Mouse (Mus musculus) heart, embryonic 13.5 days (tissue): ENCODE measurements around the gene Cobll1. TPM values are rescaled to one million over a fixed set of nuclear protein-coding genes. Genes with fewer than 3 reads are reported as not detected.

Experiments
- ATAC-seq: fragments of 200-750 bp; cut with Nextera tagmentation; 2 replicates; pipeline ENCODE4 v1.8.0; 2017; ENCODE audit warnings: moderate TSS enrichment; ENCODE audit not compliant: insufficient number of reproducible peaks, low FRiP score, low TSS enrichment; ENCODE audit errors: extremely low read depth
- H3K27ac ChIP-seq: fragments of 300-500 bp; sonication (generic); replicated peaks from 2 replicates; pipeline ENCODE4 v1.5.1; 2015; ENCODE audit warnings: moderate library complexity, mild to moderate bottlenecking, inconsistent platforms
- H3K27me3 ChIP-seq: fragments of 300-500 bp; sonication (generic); replicated peaks from 2 replicates; pipeline ENCODE4 v1.6.1; 2015; ENCODE audit warnings: mild to moderate bottlenecking, inconsistent platforms
- H3K36me3 ChIP-seq: fragments of 300-500 bp; sonication (generic); 2 replicates; pipeline ENCODE4 v1.6.1; 2015; ENCODE audit warnings: mild to moderate bottlenecking, inconsistent platforms
- H3K4me1 ChIP-seq: fragments of 300-500 bp; sonication (generic); 2 replicates; pipeline ENCODE4 v1.6.1; 2015; ENCODE audit warnings: inconsistent platforms
- H3K4me2 ChIP-seq: fragments of 300-500 bp; sonication (generic); 2 replicates; pipeline ENCODE4 v1.6.1; 2015; ENCODE audit warnings: inconsistent platforms, mild to moderate bottlenecking, moderate library complexity
- H3K4me3 ChIP-seq: fragments of 300-500 bp; sonication (generic); 2 replicates; pipeline ENCODE4 v1.5.1; 2015; ENCODE audit warnings: moderate library complexity, mild to moderate bottlenecking, inconsistent platforms
- H3K9ac ChIP-seq: fragments of 300-500 bp; sonication (generic); 2 replicates; pipeline ENCODE4 v1.6.1; 2015; ENCODE audit warnings: inconsistent platforms, mild to moderate bottlenecking, moderate library complexity
- H3K9me3 ChIP-seq: fragments of 300-500 bp; sonication (generic); 2 replicates; pipeline ENCODE4 v1.6.1; 2016; ENCODE audit warnings: inconsistent platforms
- WGBS: fragments of 180-500 bp; shearing (Covaris S2); methylation state at CpG from one replicate; pipeline ENCODE4 v1.1.7; 2015; ENCODE audit warnings: mixed read lengths; 5-methylcytosine and 5-hydroxymethylcytosine counted together
- polyA plus RNA-seq: library from polyadenylated mRNA; unstranded; fragments of >200 nt; fragmentation: Nextera tagmentation; extraction: Ambion mirVana; gene quantifications from 2 replicates; pipeline ENCODE4 v1.2.1, GENCODE M21; 2015

Cobll1 gene
- 7.9 and 8.1 TPM in 2 replicates for polyA plus RNA-seq

DNA sequence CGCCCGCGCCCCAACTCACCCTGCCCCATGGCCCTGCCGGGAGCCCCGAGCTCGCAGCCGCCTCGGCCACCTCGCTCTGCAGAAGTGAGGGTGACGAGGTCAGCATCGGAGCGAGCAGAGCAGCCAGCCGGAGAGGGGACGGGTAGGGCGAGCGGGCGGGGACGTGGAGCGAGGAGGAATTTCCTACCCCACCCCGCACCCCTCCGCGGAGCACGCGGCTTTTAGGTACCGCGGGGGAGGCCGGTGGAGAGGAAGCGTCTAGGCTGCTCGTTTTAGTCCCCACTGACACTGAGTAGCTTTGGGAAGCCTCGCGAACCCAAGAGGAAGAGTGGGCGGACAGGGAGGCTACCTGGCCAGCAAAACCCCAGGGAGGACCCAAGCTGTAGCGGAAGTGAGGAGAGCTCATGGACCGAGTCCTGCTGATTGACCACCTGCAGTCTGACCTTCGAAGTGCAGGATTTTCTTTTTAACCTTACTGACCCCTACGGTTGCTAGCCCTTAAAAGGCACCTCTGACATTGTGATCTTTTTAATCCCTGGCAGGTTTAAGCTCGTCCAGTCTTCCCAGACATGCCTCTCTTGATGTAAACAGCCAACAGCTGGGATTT, at the start of gene Cobll1:
Gene Cobll1 (minus strand): TSS at position 440 of the 607 bp plus-strand sequence.
- H3K9me3 ChIP-seq: no peaks in the 10 kb centered on the region
- no peaks in the 10 kb centered on the region for H3K36me3 ChIP-seq
- peak within 1 kb of the TSS; percentile 94 for H3K27ac ChIP-seq
- under 1% methylated on average over 37 of the region's 37 CpGs for WGBS
- H3K4me1 ChIP-seq: peaks cover 17% of the 10 kb centered on the region
- H3K9ac ChIP-seq: peak within 1 kb of the TSS; percentile 90
- no peaks in the 10 kb centered on the region for H3K27me3 ChIP-seq
- peak within 1 kb of the TSS; percentile 83 for H3K4me3 ChIP-seq
- H3K4me2 ChIP-seq: peak within 1 kb of the TSS; percentile 84
- ATAC-seq: peak; percentile 57

GRCm38 (mm10) chr2:65288696-65289095, 49.5 kb upstream of the Cobll1 start:
- no peak overlapping the region for H3K4me3 ChIP-seq
- ATAC-seq: no peak
- no peak overlapping the region for H3K4me2 ChIP-seq
- peaks cover 13% of the 10 kb centered on the region; the same call in 1 of the 2 replicates for H3K4me1 ChIP-seq
- no peak overlapping the region for H3K9ac ChIP-seq
- H3K27me3 ChIP-seq: no peaks in the 10 kb centered on the region
- H3K36me3 ChIP-seq: no peaks in the 10 kb centered on the region
- no peak overlapping the region for H3K27ac ChIP-seq
- H3K9me3 ChIP-seq: no peaks in the 10 kb centered on the region
- WGBS: 79% methylated on average over 1 of the region's 1 CpGs

DNA sequence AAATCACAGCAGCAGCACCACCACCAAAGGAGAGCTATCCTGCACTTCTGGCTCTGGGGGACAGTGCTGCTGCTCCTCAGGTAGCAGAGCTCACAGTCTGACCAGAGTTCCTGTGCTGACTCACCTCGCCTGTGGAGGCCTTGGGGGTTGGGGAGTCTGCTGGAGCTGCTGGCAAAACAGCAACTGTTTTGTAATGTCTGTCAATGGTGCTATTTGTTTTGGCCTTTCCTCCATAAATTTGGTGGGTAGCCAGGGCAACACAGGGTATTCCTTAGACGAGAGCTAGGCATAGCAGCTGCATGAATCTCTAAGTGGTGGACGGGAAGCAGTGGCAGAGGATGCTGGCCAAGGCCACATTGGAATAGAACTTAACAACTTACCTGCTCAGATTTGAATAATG, 46.2 kb upstream of the Cobll1 start:
- H3K36me3 ChIP-seq: no peaks in the 10 kb centered on the region
- no peak overlapping the region for H3K4me2 ChIP-seq
- 54% methylated on average over 3 of the region's 3 CpGs for WGBS
- no peak overlapping the region for H3K9ac ChIP-seq
- no peaks in the 10 kb centered on the region for H3K27me3 ChIP-seq
- H3K27ac ChIP-seq: no peak overlapping the region
- no peaks in the 10 kb centered on the region for H3K9me3 ChIP-seq
- peaks cover 12% of the 10 kb centered on the region; the same call in 1 of the 2 replicates for H3K4me1 ChIP-seq
- H3K4me3 ChIP-seq: no peak overlapping the region
- no peak for ATAC-seq

DNA sequence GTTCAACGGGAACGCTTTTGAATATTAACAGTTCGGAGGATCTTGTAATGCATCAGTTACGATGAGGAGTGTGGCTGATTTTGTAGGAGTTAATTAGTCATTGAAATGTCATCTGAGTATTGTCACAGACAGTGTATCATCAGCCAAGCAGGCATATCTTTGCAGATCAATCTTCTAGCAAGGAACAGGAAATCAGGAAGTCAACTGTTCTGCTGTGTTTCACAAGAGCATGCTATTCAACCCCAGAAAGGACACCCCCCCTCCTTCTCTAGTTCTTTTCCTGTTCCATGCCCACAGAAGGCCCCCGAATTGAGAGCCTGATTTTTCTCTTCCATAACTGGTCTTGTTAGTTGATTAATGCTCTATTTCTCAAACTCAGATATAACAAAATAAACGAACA, 43.8 kb upstream of the Cobll1 start:
- no peaks in the 10 kb centered on the region for H3K27me3 ChIP-seq
- H3K4me1 ChIP-seq: peaks cover 22% of the 10 kb centered on the region
- WGBS: 73% methylated on average over 6 of the region's 6 CpGs
- H3K9ac ChIP-seq: no peak overlapping the region
- H3K27ac ChIP-seq: no peak overlapping the region
- H3K4me3 ChIP-seq: no peak overlapping the region
- no peaks in the 10 kb centered on the region for H3K36me3 ChIP-seq
- no peak overlapping the region for H3K4me2 ChIP-seq
- ATAC-seq: no peak
- no peaks in the 10 kb centered on the region for H3K9me3 ChIP-seq

- Histone ChIP-seq H3K9ac (no peak overlapping the region), H3K27ac (no peak overlapping the region), H3K4me3 (no peak overlapping the region), H3K27me3 (no peaks in the 10 kb centered on the region), H3K4me2 (peak overlapping the region; percentile 16; the same call in 1 of the 2 replicates), H3K36me3 (no peaks in the 10 kb centered on the region), H3K9me3 (no peaks in the 10 kb centered on the region), H3K4me1 (peaks cover 13% of the 10 kb centered on the region)
- 22% methylated on average over 4 of the region's 4 CpGs for WGBS
- ATAC-seq: no peak
Observed at GRCm38 (mm10) chr2:65279029-65279690, 40.0 kb upstream of the Cobll1 start.

DNA sequence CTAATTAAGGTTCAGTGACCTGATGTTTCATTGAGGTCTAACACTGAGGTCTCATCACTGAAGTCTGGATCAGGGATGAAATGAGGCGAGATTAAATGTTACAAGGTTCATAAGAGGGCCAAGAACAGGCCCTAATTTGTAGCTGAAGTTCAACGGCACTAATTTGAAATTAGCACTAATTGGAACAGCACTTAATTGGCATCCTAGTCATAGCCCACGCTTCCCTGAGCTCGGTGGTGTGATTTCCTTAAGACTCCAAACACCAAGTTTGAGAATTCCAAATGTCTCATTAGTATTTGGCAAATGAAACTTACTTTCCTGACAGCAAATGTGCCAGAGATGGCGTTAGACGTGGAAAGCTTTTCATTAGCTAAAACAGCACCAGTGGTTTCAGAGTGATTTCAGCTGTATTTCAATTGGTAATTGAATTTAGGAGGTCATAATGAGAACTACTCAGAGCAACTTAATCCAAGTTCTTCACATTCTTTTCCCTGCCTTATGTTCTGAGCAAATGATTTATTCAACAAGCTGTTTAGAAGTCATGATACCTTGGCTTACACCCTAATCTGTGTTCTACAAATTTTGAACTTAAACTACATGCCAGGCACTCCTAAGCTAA, 36.3 kb upstream of the Cobll1 start:
- H3K27me3 ChIP-seq: no peaks in the 10 kb centered on the region
- 79% methylated on average over 6 of the region's 6 CpGs for WGBS
- no peak overlapping the region for H3K4me3 ChIP-seq
- no peak overlapping the region for H3K27ac ChIP-seq
- no peak overlapping the region for H3K4me2 ChIP-seq
- H3K36me3 ChIP-seq: no peaks in the 10 kb centered on the region
- no peak overlapping the region for H3K9ac ChIP-seq
- no peak for ATAC-seq
- H3K9me3 ChIP-seq: no peaks in the 10 kb centered on the region
- peaks cover 13% of the 10 kb centered on the region for H3K4me1 ChIP-seq

GRCm38 (mm10) chr2:65273910-65274309, 34.7 kb upstream of the Cobll1 start:
- Histone ChIP-seq H3K27me3 (no peaks in the 10 kb centered on the region), H3K36me3 (no peaks in the 10 kb centered on the region), H3K9ac (no peak overlapping the region), H3K9me3 (no peaks in the 10 kb centered on the region), H3K4me3 (no peak overlapping the region), H3K4me1 (peaks cover 2% of the 10 kb centered on the region), H3K27ac (no peak overlapping the region), H3K4me2 (no peak overlapping the region)
- ATAC-seq: no peak
- WGBS: 40% methylated on average over 2 of the region's 2 CpGs

- H3K4me2 ChIP-seq: no peak overlapping the region
- no peaks in the 10 kb centered on the region for H3K9me3 ChIP-seq
- no peak overlapping the region for H3K27ac ChIP-seq
- no peaks in the 10 kb centered on the region for H3K4me1 ChIP-seq
- H3K36me3 ChIP-seq: no peaks in the 10 kb centered on the region
- no peak overlapping the region for H3K9ac ChIP-seq
- H3K4me3 ChIP-seq: no peak overlapping the region
- no peaks in the 10 kb centered on the region for H3K27me3 ChIP-seq
- WGBS: 83% methylated on average over 6 of the region's 6 CpGs
- ATAC-seq: no peak
Observed at GRCm38 (mm10) chr2:65268731-65269130, 29.5 kb upstream of the Cobll1 start.

- H3K9me3 ChIP-seq: no peaks in the 10 kb centered on the region
- no peak overlapping the region for H3K27ac ChIP-seq
- 64% methylated on average over 4 of the region's 4 CpGs for WGBS
- no peaks in the 10 kb centered on the region for H3K27me3 ChIP-seq
- no peak overlapping the region for H3K9ac ChIP-seq
- no peak overlapping the region for H3K4me3 ChIP-seq
- no peaks in the 10 kb centered on the region for H3K4me1 ChIP-seq
- no peaks in the 10 kb centered on the region for H3K36me3 ChIP-seq
- ATAC-seq: no peak
- H3K4me2 ChIP-seq: no peak overlapping the region
Observed at GRCm38 (mm10) chr2:65267834-65268233, 28.6 kb upstream of the Cobll1 start.

- H3K27ac ChIP-seq: no peak overlapping the region
- H3K4me3 ChIP-seq: no peak overlapping the region
- H3K4me1 ChIP-seq: no peaks in the 10 kb centered on the region
- no peaks in the 10 kb centered on the region for H3K9me3 ChIP-seq
- no peak for ATAC-seq
- no peak overlapping the region for H3K4me2 ChIP-seq
- H3K36me3 ChIP-seq: no peaks in the 10 kb centered on the region
- no peaks in the 10 kb centered on the region for H3K27me3 ChIP-seq
- 61% methylated on average over 5 of the region's 5 CpGs for WGBS
- H3K9ac ChIP-seq: no peak overlapping the region
Observed at GRCm38 (mm10) chr2:65266576-65267299, 27.5 kb upstream of the Cobll1 start.

DNA sequence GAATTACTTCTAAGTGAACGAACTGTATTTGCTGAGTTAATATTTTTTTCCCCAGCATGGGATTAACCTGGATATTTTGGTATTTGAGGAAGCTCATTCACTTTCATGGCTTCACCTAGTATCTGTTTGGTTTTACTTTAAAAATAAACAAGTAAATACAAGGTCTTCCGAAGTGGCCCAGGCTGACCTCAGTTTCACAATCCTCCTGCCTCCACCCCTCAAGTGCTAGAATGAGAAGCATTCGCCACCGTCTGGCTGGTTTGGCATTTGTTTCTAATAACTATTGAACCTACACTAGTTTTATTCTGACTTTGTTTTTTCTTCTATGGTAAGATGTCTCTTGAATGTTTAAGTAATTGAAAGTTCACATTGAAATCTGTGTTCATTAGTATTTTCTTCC, 23.0 kb upstream of the Cobll1 start:
- Histone ChIP-seq H3K4me1 (no peaks in the 10 kb centered on the region), H3K9ac (no peak overlapping the region), H3K4me3 (no peak overlapping the region), H3K27me3 (no peaks in the 10 kb centered on the region), H3K36me3 (no peaks in the 10 kb centered on the region), H3K9me3 (no peaks in the 10 kb centered on the region), H3K4me2 (no peak overlapping the region), H3K27ac (no peak overlapping the region)
- ATAC-seq: no peak
- 76% methylated on average over 4 of the region's 4 CpGs for WGBS
